Mouse (Mus musculus) brain, embryonic 14.5 days (tissue): ENCODE measurements around the gene Tmem178b.

ENCODE experiments used
- CTCF ChIP-seq: fragments of 200-500 bp; IDR thresholded peaks from 2 replicates; pipeline ENCODE4 v1.5.1; 2012; ENCODE audit warnings: inconsistent platforms, mild to moderate bottlenecking, moderate library complexity, borderline replicate concordance; ENCODE audit not compliant: insufficient read depth, insufficient read length; ENCODE audit errors: extremely low read depth
- POLR2A ChIP-seq: fragments of 200-500 bp; IDR thresholded peaks from 2 replicates; pipeline ENCODE4 v1.6.1; 2012; ENCODE audit warnings: mild to moderate bottlenecking, inconsistent platforms, borderline replicate concordance; ENCODE audit not compliant: poor library complexity, insufficient read depth, insufficient read length, severe bottlenecking; ENCODE audit errors: extremely low read depth

DNA sequence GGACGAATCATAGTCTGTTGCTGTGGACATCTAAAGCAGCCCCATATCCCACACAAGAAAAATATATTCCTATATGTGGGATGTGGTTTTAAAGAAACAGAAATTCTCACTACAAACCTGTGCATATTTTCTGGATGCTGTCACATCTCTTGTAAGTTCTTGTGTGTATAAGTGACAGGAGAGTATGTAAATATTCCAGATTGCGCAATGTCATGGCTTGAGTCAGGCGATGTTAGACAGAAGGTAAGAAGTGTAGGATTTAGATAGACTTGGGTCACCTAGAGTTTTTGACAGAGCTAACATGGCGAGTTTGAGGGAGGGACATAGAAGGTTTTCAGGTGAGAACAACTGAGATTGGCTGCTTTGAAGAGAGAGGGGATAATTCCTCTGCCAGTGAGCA lies 228.7 kb downstream of the Tmem178b start:
- TF ChIP-seq CTCF: no peak
- no peak for TF ChIP-seq POLR2A
